Mouse (Mus musculus): ENCODE measurements around the gene Eml4. TPM values are rescaled to one million over a fixed set of nuclear protein-coding genes. Genes with fewer than 3 reads are reported as not detected.

Gene Eml4
- polyA plus RNA-seq (2017; shearing (Covaris generic)): 9.4 TPM

GRCm38 (mm10) chr17:83350379-83351091 is at the start of gene Eml4:
Gene Eml4 (plus strand): TSS chr17:83350931.

GRCm38 (mm10) chr17:83517280-83518015 is 166.7 kb downstream of the Eml4 start, which contains the start of gene Cox7a2l:
Gene Cox7a2l (minus strand): TSS chr17:83517330.

Other genes with a start within 250 kb of the Eml4 start
- not detected for gene Pkdcc, start 135.6 kb upstream of the Eml4 start, polyA plus RNA-seq (2017; shearing (Covaris generic))
- 243 TPM for gene Cox7a2l, start 166.4 kb downstream of the Eml4 start, polyA plus RNA-seq (2017; shearing (Covaris generic))

Data from activated CD4-positive, CD25-positive, alpha-beta regulatory T cell, adult 9 weeks (primary cell).